Mouse (Mus musculus) thymus, adult 2 months (tissue): ENCODE results near the gene Bbs9. TPM values are rescaled to one million over a fixed set of nuclear protein-coding genes. Genes with fewer than 3 reads are reported as not detected.

Source experiments
- DNase-seq: peaks from one replicate; pipeline ENCODE4 v3.0.0; 2021
- H3K27ac ChIP-seq: fragments of 200-500 bp; 2 replicates; pipeline ENCODE4 v1.5.1; 2012; ENCODE audit warnings: low read length, control low read depth; ENCODE audit not compliant: control insufficient read depth, insufficient read depth
- H3K27me3 ChIP-seq: fragments of 200-500 bp; 2 replicates; pipeline ENCODE4 v1.6.1; 2012; ENCODE audit warnings: mild to moderate bottlenecking, low read length, moderate library complexity, mixed read lengths; ENCODE audit not compliant: control insufficient read depth, insufficient read depth
- H3K36me3 ChIP-seq: fragments of 200-500 bp; 2 replicates; pipeline ENCODE4 v1.6.1; 2012; ENCODE audit warnings: mild to moderate bottlenecking, low read length, moderate library complexity; ENCODE audit not compliant: control insufficient read depth, insufficient read depth
- H3K4me1 ChIP-seq: fragments of 200-500 bp; replicated peaks from 2 replicates; pipeline ENCODE4 v1.6.1; 2012; ENCODE audit warnings: low read length; ENCODE audit not compliant: control insufficient read depth, insufficient read depth
- H3K4me3 ChIP-seq: fragments of 200-500 bp; 2 replicates; pipeline ENCODE4 v1.5.1; 2012; ENCODE audit warnings: mild to moderate bottlenecking, low read length, control low read depth, moderate library complexity; ENCODE audit not compliant: control insufficient read depth, insufficient read depth
- CTCF ChIP-seq: fragments of 200-500 bp; IDR thresholded peaks from 2 replicates; pipeline ENCODE4 v1.5.1; 2012; ENCODE audit warnings: mild to moderate bottlenecking, control low read depth, low read length, moderate library complexity, borderline replicate concordance; ENCODE audit not compliant: control insufficient read depth, poor library complexity, insufficient read depth; ENCODE audit errors: extremely low read depth
- POLR2A ChIP-seq: fragments of 200-500 bp; IDR thresholded peaks from 2 replicates; pipeline ENCODE4 v1.6.1; 2012; ENCODE audit warnings: mild to moderate bottlenecking, low read length, control low read depth, moderate library complexity; ENCODE audit not compliant: control insufficient read depth, poor library complexity, insufficient read depth; ENCODE audit errors: extremely low read depth
- WGBS: fragments of 180-500 bp; shearing (Covaris S2); methylation state at CpG from one replicate; pipeline ENCODE4 v1.1.7; 2018; 5-methylcytosine and 5-hydroxymethylcytosine counted together
- polyA plus RNA-seq: library from polyadenylated mRNA; depleted of rRNA; stranded (reverse); fragments of >200 nt; gene quantifications from 2 replicates; pipeline ENCODE4 v1.2.3, GENCODE M21; 2012

Bbs9 gene
- polyA plus RNA-seq, 1 experiment, result 21.4 TPM

DNA sequence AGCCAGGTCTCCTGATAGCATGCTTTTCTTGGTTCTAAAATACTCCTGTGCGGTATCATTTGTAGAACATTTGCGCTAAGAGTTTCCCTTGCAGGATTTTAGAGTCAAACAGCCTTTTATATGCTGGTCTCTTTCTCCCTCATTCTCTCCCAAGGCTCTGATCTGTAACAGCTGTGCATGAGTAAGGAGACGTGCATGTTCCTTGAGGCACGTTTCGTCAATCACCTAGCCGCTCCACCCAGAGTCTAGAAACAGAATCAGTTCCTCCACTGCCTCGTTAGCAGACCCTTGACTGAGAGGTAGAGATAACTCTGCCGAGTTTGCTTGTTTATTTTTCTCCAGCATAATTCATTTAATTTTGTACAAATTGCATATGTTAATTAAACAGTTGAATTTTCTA lies 259.4 kb downstream of the Bbs9 start:
- WGBS, result 96% methylated on average over 8 of the region's 8 CpGs

DNA sequence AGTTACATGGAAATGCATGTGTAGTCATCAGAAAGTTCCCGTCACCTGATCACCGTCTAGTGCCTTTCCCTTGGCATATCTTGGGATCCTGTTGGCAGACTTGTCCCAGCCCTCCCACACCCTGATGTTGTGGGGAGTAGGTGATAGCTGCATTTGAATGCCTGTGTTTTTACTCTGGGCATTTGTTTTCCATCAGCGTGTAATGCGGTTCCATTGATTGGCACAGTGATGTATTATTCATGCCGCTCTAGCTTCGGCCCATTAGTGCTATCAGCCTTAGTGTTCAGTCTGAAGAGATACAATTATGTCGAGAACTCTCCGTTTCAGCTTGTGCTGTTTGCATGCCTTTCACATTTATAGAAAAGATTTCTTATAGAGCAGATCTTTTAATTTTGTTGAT lies 259.9 kb downstream of the Bbs9 start:
- Histone ChIP-seq H3K27me3 (no peaks in the 10 kb centered on the region), H3K4me1 (no peaks in the 10 kb centered on the region), H3K36me3 (no peaks in the 10 kb centered on the region), H3K27ac (no peak overlapping the region), H3K4me3 (no peak overlapping the region)
- DNase-seq, result no peak
- WGBS, result 97% methylated on average over 8 of the region's 8 CpGs
- no peak for TF ChIP-seq CTCF
- TF ChIP-seq POLR2A, result no peak

More for the DNA sequence above, 259.4 kb downstream of the Bbs9 start:
- Histone ChIP-seq H3K4me3 (no peak overlapping the region), H3K4me1 (no peaks in the 10 kb centered on the region), H3K27ac (no peak overlapping the region), H3K36me3 (no peaks in the 10 kb centered on the region), H3K27me3 (no peaks in the 10 kb centered on the region)
- no peak for TF ChIP-seq CTCF
- no peak for TF ChIP-seq POLR2A
- DNase-seq, result no peak

DNA sequence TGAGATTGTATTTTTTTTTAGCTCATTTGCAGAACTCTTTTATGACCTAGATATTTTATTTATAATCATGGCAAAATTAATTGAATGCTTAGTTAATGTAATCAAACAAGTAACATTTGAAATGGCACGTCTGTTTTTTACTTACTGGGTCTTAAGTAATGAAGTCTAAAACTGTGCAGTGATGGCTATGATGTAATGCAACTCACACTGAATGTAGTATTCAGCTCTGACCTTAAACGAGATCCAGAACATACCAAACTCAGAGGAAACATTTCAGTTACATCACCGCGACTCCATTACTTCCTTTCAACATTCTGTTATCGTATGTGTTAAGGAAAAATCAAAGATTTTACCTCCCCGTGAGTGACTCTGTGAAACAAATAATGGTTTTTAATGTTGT lies 262.4 kb downstream of the Bbs9 start:
- Histone ChIP-seq H3K27me3 (no peaks in the 10 kb centered on the region), H3K4me3 (no peak overlapping the region), H3K36me3 (no peaks in the 10 kb centered on the region), H3K27ac (no peak overlapping the region), H3K4me1 (no peaks in the 10 kb centered on the region)
- TF ChIP-seq POLR2A (no peak), CTCF (no peak)
- DNase-seq, result no peak
- 92% methylated on average over 6 of the region's 6 CpGs for WGBS

DNA sequence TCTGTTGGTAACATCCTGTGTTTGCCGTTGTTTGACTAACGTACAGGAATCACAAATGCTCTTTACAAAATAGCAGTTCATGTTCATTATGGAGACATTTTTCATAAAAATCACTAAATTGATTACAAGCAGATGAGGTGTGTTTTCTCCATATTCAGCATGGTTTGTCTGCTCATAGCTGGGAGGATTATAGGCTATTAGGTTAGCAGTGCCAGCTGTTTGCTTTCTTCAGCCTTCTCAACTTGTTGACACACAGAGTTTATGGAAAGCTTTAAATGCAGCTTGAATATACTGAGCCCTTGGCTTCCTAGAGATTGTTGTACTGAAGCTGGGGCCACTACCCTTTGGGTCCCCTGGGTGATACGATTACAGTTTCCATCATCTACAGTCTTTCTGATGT lies 263.3 kb downstream of the Bbs9 start:
- no peaks in the 10 kb centered on the region for H3K36me3 ChIP-seq
- WGBS, result 99% methylated on average over 3 of the region's 3 CpGs
- no peak for DNase-seq
- no peak overlapping the region for H3K4me3 ChIP-seq
- H3K27me3 ChIP-seq, result no peaks in the 10 kb centered on the region
- H3K27ac ChIP-seq, result no peak overlapping the region
- TF ChIP-seq POLR2A, result no peak
- no peak for TF ChIP-seq CTCF
- H3K4me1 ChIP-seq, result no peaks in the 10 kb centered on the region

DNA sequence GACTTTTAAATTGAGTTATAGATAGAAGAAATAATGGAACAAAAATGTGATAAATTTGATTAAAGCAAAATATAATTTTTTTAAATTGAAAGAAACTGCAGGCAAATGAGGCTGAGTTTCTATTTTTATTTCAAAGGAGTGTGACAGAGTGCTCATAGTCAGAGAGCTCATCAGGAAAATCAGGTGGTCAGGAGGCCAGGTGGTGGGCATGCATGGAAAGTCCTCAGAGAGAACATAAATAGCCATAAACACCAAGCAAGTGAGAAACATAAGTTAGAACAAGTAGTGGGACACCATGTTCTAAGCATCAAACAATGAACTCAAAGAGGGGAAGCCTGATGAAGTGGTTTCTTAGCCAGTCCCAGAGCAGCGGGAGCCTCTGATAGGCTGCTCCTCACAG lies 266.5 kb downstream of the Bbs9 start:
- TF ChIP-seq CTCF (no peak), POLR2A (no peak)

DNA sequence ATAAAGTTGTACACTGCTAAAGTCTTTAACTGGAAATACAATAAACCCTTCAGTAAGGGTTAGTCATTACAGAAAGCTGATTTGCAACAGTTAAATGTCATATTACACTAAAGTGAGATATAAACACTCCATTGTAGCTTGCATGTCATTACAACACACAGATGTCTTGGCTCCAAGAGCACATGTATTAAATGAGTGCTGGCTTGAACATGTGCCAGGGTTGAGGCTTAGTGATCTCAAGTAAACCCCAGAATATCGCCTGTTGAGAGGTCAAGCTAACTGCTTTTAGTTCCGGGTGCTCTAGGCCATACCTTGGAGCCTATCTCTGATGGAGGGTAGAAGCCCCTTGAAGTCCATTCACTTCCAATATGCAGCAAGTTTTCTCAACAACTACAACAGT lies 273.1 kb downstream of the Bbs9 start:
- H3K27ac ChIP-seq, result no peak overlapping the region
- TF ChIP-seq POLR2A, result no peak
- no peak for TF ChIP-seq CTCF
- no peaks in the 10 kb centered on the region for H3K27me3 ChIP-seq
- no peaks in the 10 kb centered on the region for H3K36me3 ChIP-seq
- H3K4me1 ChIP-seq, result no peaks in the 10 kb centered on the region
- DNase-seq, result no peak
- WGBS, result 96% methylated on average over 2 of the region's 2 CpGs
- no peak overlapping the region for H3K4me3 ChIP-seq

More for the DNA sequence above, 266.5 kb downstream of the Bbs9 start:
- no peaks in the 10 kb centered on the region for H3K4me1 ChIP-seq
- DNase-seq, result no peak
- 96% methylated on average over 1 of the region's 1 CpGs for WGBS
- H3K27me3 ChIP-seq, result no peaks in the 10 kb centered on the region
- H3K27ac ChIP-seq, result no peak overlapping the region
- no peaks in the 10 kb centered on the region for H3K36me3 ChIP-seq
- H3K4me3 ChIP-seq, result no peak overlapping the region

DNA sequence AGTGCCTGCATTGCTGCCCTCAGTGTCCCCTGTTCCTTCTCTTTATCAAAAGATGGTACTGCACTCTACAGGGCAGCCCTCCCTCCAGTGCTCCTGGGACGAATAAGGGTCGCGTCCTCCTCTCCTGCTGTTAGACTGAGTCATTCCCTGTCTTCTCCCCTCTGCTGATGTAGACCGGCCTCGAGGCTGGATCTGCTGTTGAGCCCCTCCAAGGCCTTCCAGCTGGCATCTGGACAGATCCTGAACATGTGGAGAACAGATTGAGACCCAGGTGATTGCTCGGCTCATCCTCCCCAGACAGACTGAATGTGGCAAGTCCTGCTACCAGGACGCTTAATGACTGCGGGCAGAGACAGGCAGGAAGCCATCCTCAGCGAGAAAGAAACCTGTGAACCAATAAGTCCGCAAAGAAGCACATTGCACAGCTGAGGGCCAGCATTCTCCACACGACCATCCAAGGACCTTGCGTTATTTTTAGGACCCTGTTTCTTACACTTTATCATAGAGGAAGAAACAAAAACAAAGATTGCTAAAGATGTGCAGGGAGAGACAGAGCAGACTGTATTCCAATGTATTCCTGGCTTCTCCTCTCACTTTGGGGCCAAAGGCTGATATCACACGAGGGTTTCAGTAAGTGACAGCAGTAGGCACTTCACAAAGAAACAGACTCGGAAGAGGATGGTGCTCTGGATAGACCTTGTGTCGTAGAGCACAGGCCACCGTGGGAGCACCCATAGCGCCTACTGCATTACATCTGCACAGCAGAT lies 275.4 kb downstream of the Bbs9 start:
- Histone ChIP-seq H3K4me1 (no peaks in the 10 kb centered on the region), H3K36me3 (no peaks in the 10 kb centered on the region), H3K4me3 (no peak overlapping the region), H3K27me3 (no peaks in the 10 kb centered on the region), H3K27ac (no peak overlapping the region)
- DNase-seq, result no peak
- WGBS, result 95% methylated on average over 17 of the region's 17 CpGs
- TF ChIP-seq POLR2A, result no peak
- TF ChIP-seq CTCF, result no peak
